Mouse (Mus musculus): ENCODE measurements at regions not wholly inside any gene's neighbourhood (a gene's known extent, or its start where the extent isn't known, plus 50 kb on each side); places are given as distances from the start of the nearest gene placed in this dataset.
A peak's percentile ranks its signal among the peaks of the same experiment; 100 is the strongest.

- no peak for DNase-seq (ENCODE audit: extremely low read depth, insufficient read length, low spot score)
Observed at GRCm38 (mm10) chr6:84269478-84269877, 261.1 kb downstream of the Dysf start.

DNA sequence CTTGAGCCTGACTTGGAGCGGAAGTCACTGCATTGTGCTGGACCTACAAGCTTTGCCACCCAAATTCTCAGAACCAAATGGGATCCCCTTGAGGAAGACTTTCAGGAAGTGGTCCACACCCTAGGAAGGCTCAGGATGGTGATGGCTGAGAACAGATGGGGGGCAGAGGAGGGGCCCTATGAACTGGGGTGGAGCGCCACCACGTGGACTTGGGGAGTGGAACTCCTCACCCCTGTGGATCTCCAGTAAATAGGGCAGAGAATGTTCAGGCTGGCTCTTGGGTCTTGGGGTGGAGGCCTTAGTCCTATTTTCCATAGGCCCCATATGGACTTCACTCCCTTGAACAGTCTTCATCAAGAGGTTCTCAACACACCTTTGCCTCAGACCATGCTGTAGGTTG lies 260.6 kb downstream of the Dysf start:
- no peak for DNase-seq (ENCODE audit: extremely low read depth, insufficient read length, low spot score)

DNA sequence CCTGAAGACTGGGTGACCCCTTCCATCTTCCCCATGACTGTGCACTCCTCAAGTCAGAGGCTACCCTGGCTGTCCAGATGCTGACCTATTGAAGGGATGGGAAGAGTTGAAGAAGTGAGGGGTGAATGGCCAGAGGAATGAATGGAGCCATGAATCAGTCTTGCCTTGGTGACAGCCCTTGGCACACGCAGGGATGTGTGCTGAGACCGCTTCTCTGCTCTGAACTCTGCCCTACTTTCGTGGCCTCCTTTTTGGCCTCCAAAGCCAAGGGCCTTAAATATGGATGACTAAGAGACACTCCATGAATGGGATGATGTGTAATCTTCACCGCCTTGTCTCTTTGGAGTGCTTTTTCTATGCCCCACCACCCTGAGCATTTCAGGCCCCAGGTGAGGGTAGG lies 259.7 kb downstream of the Dysf start:
- peak; percentile 61 for DNase-seq (ENCODE audit: extremely low read depth, insufficient read length, low spot score)

DNA sequence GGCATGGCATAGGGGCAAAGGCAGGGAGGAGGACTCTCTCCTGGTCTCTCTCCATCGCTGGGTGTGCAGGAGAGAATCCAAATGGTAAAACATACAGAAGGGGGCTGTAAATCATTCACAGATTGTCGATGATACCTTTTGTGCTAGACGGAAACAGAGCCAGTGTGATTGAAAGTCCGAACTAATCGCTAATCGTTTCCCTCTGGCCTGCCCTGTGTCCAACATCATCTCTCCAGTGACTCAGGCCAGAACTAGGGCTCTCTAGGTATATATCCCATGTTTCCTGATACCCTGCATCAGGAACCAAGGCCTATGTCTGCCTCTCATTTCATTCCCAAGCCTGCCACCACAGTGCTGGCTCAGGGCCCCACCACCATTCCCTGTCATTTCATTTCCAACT lies 259.1 kb downstream of the Dysf start:
- DNase-seq (ENCODE audit: extremely low read depth, insufficient read length, low spot score) = no peak

DNA sequence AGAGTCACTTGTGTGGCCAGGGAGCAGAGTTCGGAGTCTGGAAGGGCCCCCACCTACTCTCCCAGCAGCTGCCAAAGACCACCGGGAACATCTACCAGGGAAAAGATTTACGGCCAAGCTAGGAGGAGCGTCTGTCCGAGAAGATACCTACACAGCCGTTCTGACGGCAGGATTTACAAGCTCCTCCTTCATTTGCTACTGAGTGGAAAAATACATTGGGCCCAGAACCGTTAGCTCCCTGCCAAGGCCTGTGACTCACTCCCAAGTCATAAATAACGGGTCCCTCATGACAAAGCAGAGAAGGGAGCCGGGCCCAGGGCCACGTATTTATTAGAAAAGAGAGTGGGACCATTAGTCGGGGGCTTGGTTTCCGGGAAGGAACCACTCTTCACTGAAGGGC lies 258.3 kb downstream of the Dysf start:
- DNase-seq (ENCODE audit: extremely low read depth, insufficient read length, low spot score) = peak; percentile 65

DNA sequence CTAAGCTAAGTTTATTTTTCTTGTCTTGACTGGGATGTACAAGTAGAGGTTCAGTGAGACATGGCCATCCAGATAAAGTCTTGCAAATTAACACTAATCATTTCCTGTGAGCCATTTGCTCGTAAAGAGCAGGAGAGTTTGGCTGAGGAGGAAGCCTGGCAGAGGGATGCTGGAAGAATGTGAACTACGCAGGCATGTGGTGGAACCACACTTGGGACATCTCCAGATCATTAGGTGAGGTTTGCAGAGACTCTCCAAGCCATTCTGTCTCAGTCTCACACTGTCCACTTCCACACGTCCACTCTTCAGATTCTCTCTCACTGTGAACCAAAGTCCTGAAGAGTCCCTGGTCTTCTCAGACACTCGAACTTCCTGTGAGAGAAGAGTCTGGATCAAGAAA lies 256.3 kb downstream of the Dysf start:
- DNase-seq (ENCODE audit: extremely low read depth, insufficient read length, low spot score) = no peak

GRCm38 (mm10) chr6:84263686-84264085 lies 255.3 kb downstream of the Dysf start:
- DNase-seq (ENCODE audit: extremely low read depth, insufficient read length, low spot score) = no peak

GRCm38 (mm10) chr6:84262766-84263165 lies 254.4 kb downstream of the Dysf start:
- DNase-seq (ENCODE audit: extremely low read depth, insufficient read length, low spot score) = no peak

- DNase-seq (ENCODE audit: extremely low read depth, insufficient read length, low spot score) = no peak
Observed at GRCm38 (mm10) chr6:84261483-84261882, 253.1 kb downstream of the Dysf start.

Data from 3134 (cell line).